In genomic region chr15:80233053-80233452, GRCm38 (mm10) we compare ENCODE assay signal across 8 mouse cellular contexts. TPM values are rescaled to one million over a fixed set of nuclear protein-coding genes. Genes with fewer than 3 reads are reported as not detected.
A peak's percentile ranks its signal among the peaks of the same experiment; 100 is the strongest.
DNase-seq lines count a peak whose midpoint lies in the region; ATAC-seq and TF ChIP-seq lines count a peak whose summit lies in the region.

No protein-coding gene starts in this region.

- H3K36me3 ChIP-seq in heart, embryonic 12.5 days: peaks cover 28% of the 10 kb centered on the region
- peaks cover 30% of the 10 kb centered on the region for H3K36me3 ChIP-seq in C2C12 (ENCODE audit: control insufficient read depth, insufficient read depth)
- peaks cover 25% of the 10 kb centered on the region for H3K36me3 ChIP-seq in forebrain, embryonic 13.5 days (ENCODE audit: poor library complexity, severe bottlenecking)
- peaks cover 25% of the 10 kb centered on the region for H3K36me3 ChIP-seq in liver, embryonic 14.5 days (replicated peaks; ENCODE audit: control insufficient read depth, insufficient read depth, low read depth)

- no peak overlapping the region for H3K4me3 ChIP-seq in heart, embryonic 12.5 days
- H3K4me3 ChIP-seq in C2C12 (ENCODE audit: insufficient read depth, poor library complexity, severe bottlenecking): peak overlapping the region; percentile 100
- peak overlapping the region; percentile 93; the same call in 1 of the 2 replicates for H3K4me3 ChIP-seq in forebrain, embryonic 13.5 days
- H3K4me3 ChIP-seq in liver, embryonic 14.5 days (ENCODE audit: insufficient read depth in 1 of 2, low read depth in 2 of 2, low read length in 2 of 2): peak overlapping the region in 1 of 2 experiments; percentile 27; a peak in 1 of 4 replicates

- 70% methylated on average over 4 of the region's 4 CpGs for WGBS in heart, embryonic 12.5 days
- 67% methylated on average over 4 of the region's 4 CpGs for WGBS in forebrain, embryonic 13.5 days
- 69% methylated on average over 4 of the region's 4 CpGs for WGBS in liver, embryonic 14.5 days (ENCODE audit: insufficient replicate concordance)

- H3K27ac ChIP-seq in heart, embryonic 12.5 days (ENCODE audit: poor library complexity, severe bottlenecking): peak overlapping the region; percentile 59; the same call in 1 of the 2 replicates
- H3K27ac ChIP-seq in forebrain, embryonic 13.5 days: peak overlapping the region; percentile 81; the same call in 1 of the 2 replicates
- peak overlapping the region; percentile 76 for H3K27ac ChIP-seq in liver, embryonic 14.5 days

- H3K9me3 ChIP-seq in heart, embryonic 12.5 days (replicated peaks): no peaks in the 10 kb centered on the region
- H3K9me3 ChIP-seq in forebrain, embryonic 13.5 days (replicated peaks): no peaks in the 10 kb centered on the region
- H3K9me3 ChIP-seq in liver, embryonic 14.5 days (ENCODE audit: control insufficient read depth, low read length): no peaks in the 10 kb centered on the region

- H3K79me2 ChIP-seq in C2C12 (ENCODE audit: control insufficient read depth, insufficient read depth): peaks cover 42% of the 10 kb centered on the region

- no peak for DNase-seq in heart, adult 9 months (ENCODE audit: low spot score in 2 of 2)
- DNase-seq in liver, embryonic 14.5 days (ENCODE audit: low read depth in 3 of 3, low spot score in 3 of 3): no peak
- DNase-seq in spleen, adult 12 weeks (ENCODE audit: low spot score): no peak
- no peak for DNase-seq in spleen, adult 18-20 months
- no peak for DNase-seq in thymus, postnatal 14 days

- H3K79me3 ChIP-seq in C2C12 (ENCODE audit: low read depth): peaks cover 31% of the 10 kb centered on the region

- H3K27me3 ChIP-seq in heart, embryonic 12.5 days (replicated peaks): no peaks in the 10 kb centered on the region
- H3K27me3 ChIP-seq in C2C12 (ENCODE audit: control insufficient read depth, insufficient read depth, insufficient read length): no peaks in the 10 kb centered on the region
- no peaks in the 10 kb centered on the region for H3K27me3 ChIP-seq in forebrain, embryonic 13.5 days
- H3K27me3 ChIP-seq in liver, embryonic 14.5 days (ENCODE audit: control insufficient read depth, insufficient read depth, low read length): no peaks in the 10 kb centered on the region

- 0 out of 2 replicates have a peak overlapping the region, but pooled peaks have one; percentile 94 for H3K4me2 ChIP-seq in heart, embryonic 12.5 days
- peak overlapping the region; percentile 75 for H3K4me2 ChIP-seq in forebrain, embryonic 13.5 days
- H3K4me2 ChIP-seq in liver, embryonic 14.5 days (ENCODE audit: low read depth): peak overlapping the region; percentile 62

- H3ac ChIP-seq in C2C12 (ENCODE audit: control insufficient read depth, insufficient read length, low read depth): peak overlapping the region; percentile 13

- peaks cover 20% of the 10 kb centered on the region for H3K4me1 ChIP-seq in heart, embryonic 12.5 days (replicated peaks)
- peaks cover 19% of the 10 kb centered on the region for H3K4me1 ChIP-seq in forebrain, embryonic 13.5 days
- H3K4me1 ChIP-seq in liver, embryonic 14.5 days (replicated peaks; ENCODE audit: control insufficient read depth in 2 of 2, insufficient read depth in 2 of 2, low read length in 1 of 2): peaks cover 12 to 15% of the 10 kb centered on the region in 2 experiments

- ATAC-seq in heart, embryonic 12.5 days (ENCODE audit: insufficient number of reproducible peaks, low FRiP score): no peak
- no peak for ATAC-seq in forebrain, embryonic 13.5 days
- ATAC-seq in liver, embryonic 14.5 days (ENCODE audit: insufficient read depth): no peak

- H3K9ac ChIP-seq in heart, embryonic 12.5 days: no peak overlapping the region
- no peak overlapping the region for H3K9ac ChIP-seq in forebrain, embryonic 13.5 days
- H3K9ac ChIP-seq in liver, embryonic 14.5 days (replicated peaks): peak overlapping the region; percentile 41

- TF ChIP-seq EP300 in liver, embryonic 14.5 days (IDR thresholded peaks at IDR 0.05; ENCODE audit: low read depth): no peak

- TF ChIP-seq CTCF in C2C12 (IDR thresholded peaks at IDR 0.05; ENCODE audit: control insufficient read depth, insufficient read depth, insufficient read length): no peak
- no peak for TF ChIP-seq CTCF in liver, embryonic 14.5 days (IDR thresholded peaks at IDR 0.05; ENCODE audit: low read depth)

TF ChIP-seq in C2C12, 6 proteins besides CTCF, POLR2A, EP300 and RAD21:
- no peak for TF ChIP-seq CEBPB (IDR thresholded peaks at IDR 0.05; ENCODE audit: low read depth)

RNA-seq across cellular contexts. Expression of gene Mief1, which starts 0.8 kb away (rescaled TPM):
- polyA plus RNA-seq in heart, embryonic 12.5 days (2016; fragmentation: Nextera tagmentation; extraction: Ambion mirVana): 31.4 and 33.2 TPM in 2 replicates
- polyA plus RNA-seq in C2C12 (2012; fragmentation: generic; extraction: Trizol): 27.3 TPM
- 39.6 and 40.3 TPM in 2 replicates for polyA plus RNA-seq in forebrain, embryonic 13.5 days (2015; fragmentation: Nextera tagmentation; extraction: Ambion mirVana)
- 4.3 and 4.8 TPM in 2 replicates for polyA plus RNA-seq in liver, embryonic 14.5 days (2012; rRNA removed)
- 13.3 and 14.5 TPM in 2 replicates for polyA plus RNA-seq in liver, embryonic 14.5 days (2014; fragmentation: Nextera tagmentation; extraction: Ambion mirVana)

RNA-seq across cellular contexts. Expression of gene AC140267.1, which starts 2.6 kb away (rescaled TPM):
- 4.0 TPM in 1 of 2 replicates, not detected in the other for polyA plus RNA-seq in heart, embryonic 12.5 days (2016; fragmentation: Nextera tagmentation; extraction: Ambion mirVana)
- not detected for polyA plus RNA-seq in C2C12 (2012; fragmentation: generic; extraction: Trizol)
- 2.7 TPM in 1 of 2 replicates, not detected in the other for polyA plus RNA-seq in forebrain, embryonic 13.5 days (2015; fragmentation: Nextera tagmentation; extraction: Ambion mirVana)
- polyA plus RNA-seq in liver, embryonic 14.5 days (2012; rRNA removed): not detected in 2 replicates
- not detected in 2 replicates for polyA plus RNA-seq in liver, embryonic 14.5 days (2014; fragmentation: Nextera tagmentation; extraction: Ambion mirVana)

RNA-seq across cellular contexts. Expression of gene Atf4, which starts 21.9 kb away (rescaled TPM):
- polyA plus RNA-seq in heart, embryonic 12.5 days (2016; fragmentation: Nextera tagmentation; extraction: Ambion mirVana): 76.4 and 79.9 TPM in 2 replicates
- 507 TPM for polyA plus RNA-seq in C2C12 (2012; fragmentation: generic; extraction: Trizol)
- polyA plus RNA-seq in forebrain, embryonic 13.5 days (2015; fragmentation: Nextera tagmentation; extraction: Ambion mirVana): 129 and 138 TPM in 2 replicates
- polyA plus RNA-seq in liver, embryonic 14.5 days (2012; rRNA removed): 146 and 246 TPM in 2 replicates
- 108 and 129 TPM in 2 replicates for polyA plus RNA-seq in liver, embryonic 14.5 days (2014; fragmentation: Nextera tagmentation; extraction: Ambion mirVana)

RNA-seq across cellular contexts. Expression of gene Rps19bp1, which starts 31.1 kb away (rescaled TPM):
- polyA plus RNA-seq in heart, embryonic 12.5 days (2016; fragmentation: Nextera tagmentation; extraction: Ambion mirVana): 37.9 and 42.4 TPM in 2 replicates
- 223 TPM for polyA plus RNA-seq in C2C12 (2012; fragmentation: generic; extraction: Trizol)
- polyA plus RNA-seq in forebrain, embryonic 13.5 days (2015; fragmentation: Nextera tagmentation; extraction: Ambion mirVana): 62.0 and 63.8 TPM in 2 replicates
- polyA plus RNA-seq in liver, embryonic 14.5 days (2012; rRNA removed): 16.2 and 25.6 TPM in 2 replicates
- 30.0 and 32.9 TPM in 2 replicates for polyA plus RNA-seq in liver, embryonic 14.5 days (2014; fragmentation: Nextera tagmentation; extraction: Ambion mirVana)

RNA-seq across cellular contexts. Expression of gene Cacna1i, which starts 54.0 kb away (rescaled TPM):
- polyA plus RNA-seq in heart, embryonic 12.5 days (2016; fragmentation: Nextera tagmentation; extraction: Ambion mirVana): not detected in 2 replicates
- not detected for polyA plus RNA-seq in C2C12 (2012; fragmentation: generic; extraction: Trizol)
- 0.25 and 0.39 TPM in 2 replicates for polyA plus RNA-seq in forebrain, embryonic 13.5 days (2015; fragmentation: Nextera tagmentation; extraction: Ambion mirVana)
- polyA plus RNA-seq in liver, embryonic 14.5 days (2012; rRNA removed): 0.01 and 0.02 TPM in 2 replicates
- 0.01 TPM in 1 of 2 replicates, not detected in the other for polyA plus RNA-seq in liver, embryonic 14.5 days (2014; fragmentation: Nextera tagmentation; extraction: Ambion mirVana)
